Mouse (Mus musculus): ENCODE measurements around the gene Gm20388. TPM values are rescaled to one million over a fixed set of nuclear protein-coding genes. Genes with fewer than 3 reads are reported as not detected.
"Not testable (repeated sequence)": the region's sequence is repeated elsewhere in the genome, so short reads cannot be mapped to it uniquely, and the experiment has no call there.

The Gm20388 gene
- total RNA-seq, 1 experiment = 27.0 TPM

GRCm38 (mm10) chr8:121665329-121665728 lies 1754.7 kb downstream of the Gm20388 start:
- no peak for TF ChIP-seq ZNF384 (IDR thresholded peaks at IDR 0.05; ENCODE audit: low read depth, low read length)
- no peak for TF ChIP-seq HCFC1 (IDR thresholded peaks at IDR 0.05; ENCODE audit: borderline replicate concordance, insufficient read depth, low read length)
- TF ChIP-seq CHD2 (IDR thresholded peaks at IDR 0.05; ENCODE audit: low read depth, low read length) = no peak
- TF ChIP-seq ZC3H11A (IDR thresholded peaks at IDR 0.05; ENCODE audit: borderline replicate concordance, low read depth, low read length) = no peak
- TF ChIP-seq MAFK (IDR thresholded peaks at IDR 0.05; ENCODE audit: insufficient read depth, low read depth, low read length) = no peak
- Histone ChIP-seq H3K4me1 (ENCODE audit: control insufficient read depth in 2 of 2, insufficient read depth in 2 of 2, low read length in 2 of 2, poor library complexity in 1 of 2) (peaks cover 2 to 15% of the 10 kb centered on the region in 2 experiments; a peak in 2 of 4 replicates), H3K9me3 (ENCODE audit: control insufficient read depth, insufficient read depth, low read depth, low read length) (no peaks in the 10 kb centered on the region), H3K27ac (ENCODE audit: insufficient read depth, low read depth, low read length, poor library complexity, severe bottlenecking) (peak overlapping the region; percentile 50; the same call in 1 of the 2 replicates), H3K9ac (ENCODE audit: insufficient read depth, low read depth, low read length, poor library complexity, severe bottlenecking) (peak overlapping the region; percentile 52), H3K36me3 (ENCODE audit: control insufficient read depth, insufficient read depth, low read length, poor library complexity, severe bottlenecking) (no peaks in the 10 kb centered on the region), H3K4me3 (ENCODE audit: insufficient read depth in 1 of 2, low read depth in 1 of 2, low read length in 2 of 2, poor library complexity in 1 of 2, severe bottlenecking in 1 of 2) (peak overlapping the region; percentile 29 to 31; a peak in 3 of 4 replicates)
- no peak for DNase-seq (ENCODE audit: low read depth, low spot score)
- in situ Hi-C loops (cut with MboI; ENCODE audit: low sequenced_read_pairs in 2 of 2, unreplicated experiment in 2 of 2) = no loop called here

- H3K4me3 ChIP-seq (ENCODE audit: insufficient read depth in 1 of 2, low read depth in 1 of 2, low read length in 2 of 2, poor library complexity in 1 of 2, severe bottlenecking in 1 of 2); DNase-seq (ENCODE audit: low read depth, low spot score); H3K27ac ChIP-seq (ENCODE audit: insufficient read depth, low read depth, low read length, poor library complexity, severe bottlenecking); H3K36me3 ChIP-seq (ENCODE audit: control insufficient read depth, insufficient read depth, low read length, poor library complexity, severe bottlenecking); H3K9ac ChIP-seq (ENCODE audit: insufficient read depth, low read depth, low read length, poor library complexity, severe bottlenecking); H3K9me3 ChIP-seq (ENCODE audit: control insufficient read depth, insufficient read depth, low read depth, low read length); in situ Hi-C loops (cut with MboI; ENCODE audit: low sequenced_read_pairs in 2 of 2, unreplicated experiment in 2 of 2): not testable (repeated sequence)
- H3K4me1 ChIP-seq (ENCODE audit: control insufficient read depth in 2 of 2, insufficient read depth in 2 of 2, low read length in 2 of 2, poor library complexity in 1 of 2) = peaks cover 2 to 14% of the 10 kb centered on the region in 2 experiments; a peak in 2 of 4 replicates
Measured at GRCm38 (mm10) chr8:121667936-121668500, 1757.4 kb downstream of the Gm20388 start.

GRCm38 (mm10) chr8:121668553-121668952 lies 1757.9 kb downstream of the Gm20388 start:
- no peaks in the 10 kb centered on the region for H3K9me3 ChIP-seq (ENCODE audit: control insufficient read depth, insufficient read depth, low read depth, low read length)
- no peaks in the 10 kb centered on the region for H3K36me3 ChIP-seq (ENCODE audit: control insufficient read depth, insufficient read depth, low read length, poor library complexity, severe bottlenecking)
- peak overlapping the region; percentile 38 for H3K9ac ChIP-seq (ENCODE audit: insufficient read depth, low read depth, low read length, poor library complexity, severe bottlenecking)
- peaks cover 2 to 14% of the 10 kb centered on the region in 2 experiments; a peak in 2 of 4 replicates for H3K4me1 ChIP-seq (ENCODE audit: control insufficient read depth in 2 of 2, insufficient read depth in 2 of 2, low read length in 2 of 2, poor library complexity in 1 of 2)
- in situ Hi-C loops (cut with MboI; ENCODE audit: low sequenced_read_pairs in 2 of 2, unreplicated experiment in 2 of 2) = no loop called here
- H3K4me3 ChIP-seq (ENCODE audit: insufficient read depth in 1 of 2, low read depth in 1 of 2, low read length in 2 of 2, poor library complexity in 1 of 2, severe bottlenecking in 1 of 2) = peak overlapping the region; percentile 29 to 47; a peak in 3 of 4 replicates
- DNase-seq (ENCODE audit: low read depth, low spot score) = no peak
- no peak overlapping the region for H3K27ac ChIP-seq (ENCODE audit: insufficient read depth, low read depth, low read length, poor library complexity, severe bottlenecking)
- TF ChIP-seq ZC3H11A (IDR thresholded peaks at IDR 0.05; ENCODE audit: borderline replicate concordance, low read depth, low read length) = no peak
- TF ChIP-seq HCFC1 (IDR thresholded peaks at IDR 0.05; ENCODE audit: borderline replicate concordance, insufficient read depth, low read length) = no peak
- no peak for TF ChIP-seq CHD2 (IDR thresholded peaks at IDR 0.05; ENCODE audit: low read depth, low read length)
- TF ChIP-seq ZNF384 (IDR thresholded peaks at IDR 0.05; ENCODE audit: low read depth, low read length) = no peak
- TF ChIP-seq MAFK (IDR thresholded peaks at IDR 0.05; ENCODE audit: insufficient read depth, low read depth, low read length) = no peak

GRCm38 (mm10) chr8:121669208-121669607 lies 1758.6 kb downstream of the Gm20388 start:
- in situ Hi-C loops (cut with MboI; ENCODE audit: low sequenced_read_pairs in 2 of 2, unreplicated experiment in 2 of 2) = no loop called here
- Histone ChIP-seq H3K27ac (ENCODE audit: insufficient read depth, low read depth, low read length, poor library complexity, severe bottlenecking) (no peak overlapping the region), H3K9ac (ENCODE audit: insufficient read depth, low read depth, low read length, poor library complexity, severe bottlenecking) (no peak overlapping the region; the same call in 1 of the 2 replicates)

More at GRCm38 (mm10) chr8:121669208-121669607, 1758.6 kb downstream of the Gm20388 start:
- peak overlapping the region; percentile 29 to 47; a peak in 2 of 4 replicates for H3K4me3 ChIP-seq (ENCODE audit: insufficient read depth in 1 of 2, low read depth in 1 of 2, low read length in 2 of 2, poor library complexity in 1 of 2, severe bottlenecking in 1 of 2)
- H3K9me3 ChIP-seq (ENCODE audit: control insufficient read depth, insufficient read depth, low read depth, low read length) = no peaks in the 10 kb centered on the region
- peaks cover 2 to 14% of the 10 kb centered on the region in 2 experiments; a peak in 2 of 4 replicates for H3K4me1 ChIP-seq (ENCODE audit: control insufficient read depth in 2 of 2, insufficient read depth in 2 of 2, low read length in 2 of 2, poor library complexity in 1 of 2)
- H3K36me3 ChIP-seq (ENCODE audit: control insufficient read depth, insufficient read depth, low read length, poor library complexity, severe bottlenecking) = no peaks in the 10 kb centered on the region
- no peak for TF ChIP-seq ZNF384 (IDR thresholded peaks at IDR 0.05; ENCODE audit: low read depth, low read length)
- TF ChIP-seq MAFK (IDR thresholded peaks at IDR 0.05; ENCODE audit: insufficient read depth, low read depth, low read length) = no peak
- no peak for TF ChIP-seq ZC3H11A (IDR thresholded peaks at IDR 0.05; ENCODE audit: borderline replicate concordance, low read depth, low read length)
- no peak for TF ChIP-seq HCFC1 (IDR thresholded peaks at IDR 0.05; ENCODE audit: borderline replicate concordance, insufficient read depth, low read length)
- no peak for TF ChIP-seq CHD2 (IDR thresholded peaks at IDR 0.05; ENCODE audit: low read depth, low read length)
- DNase-seq (ENCODE audit: low read depth, low spot score) = no peak
